Mouse (Mus musculus) heart, adult 2 months (tissue): Measurements from ENCODE around the gene Rufy4.

ENCODE experiments used
- CTCF ChIP-seq: fragments of 200-600 bp; IDR thresholded peaks from 2 replicates; pipeline ENCODE4 v1.8.1; 2022; ENCODE audit warnings: antibody characterized with exemption, mild to moderate bottlenecking, moderate library complexity
- EP300 ChIP-seq: fragments of 200-500 bp; IDR thresholded peaks from 2 replicates; pipeline ENCODE4 v1.6.1; 2011; ENCODE audit warnings: low read depth, low read length, control low read depth; ENCODE audit not compliant: insufficient read depth

GRCm38 (mm10) chr1:74106214-74106613 lies 19.1 kb upstream of the Rufy4 start:
- TF ChIP-seq CTCF (no peak), EP300 (no peak)
